Mouse (Mus musculus) gastrocnemius, adult 8-10 months (tissue): Measurements from ENCODE around the gene Slc10a4. TPM values are rescaled to one million over a fixed set of nuclear protein-coding genes. Genes with fewer than 3 reads are reported as not detected.
"Not testable (repeated sequence)": the region's sequence is repeated elsewhere in the genome, so short reads cannot be mapped to it uniquely, and the experiment has no call there.

Experiments used
- DNase-seq, 2 experiments: peaks; one replicate each; pipeline ENCODE4 v3.0.0; 2022; ENCODE audit warnings: low spot score in 2 of 2
- total RNA-seq, 4 experiments: library from RNA; stranded (reverse); gene quantifications; 2 replicates each; pipeline ENCODE4 v1.2.4; 2022

The Slc10a4 gene
- total RNA-seq, 4 experiments from 2014 or later: not detected

GRCm38 (mm10) chr5:73013611-73014287 lies 7.1 kb downstream of the Slc10a4 start:
- DNase-seq: not testable (repeated sequence)

GRCm38 (mm10) chr5:73014745-73015144 lies 8.1 kb downstream of the Slc10a4 start:
- no peak for DNase-seq

- DNase-seq: no peak
These were observed 17.1 kb downstream of the Slc10a4 start for GRCm38 (mm10) chr5:73023801-73024200.

GRCm38 (mm10) chr5:73028646-73029045 lies 22.0 kb downstream of the Slc10a4 start:
- no peak for DNase-seq

GRCm38 (mm10) chr5:73032481-73032880 lies 25.8 kb downstream of the Slc10a4 start:
- DNase-seq: no peak

GRCm38 (mm10) chr5:73044055-73044454 lies 37.4 kb downstream of the Slc10a4 start:
- DNase-seq: no peak

GRCm38 (mm10) chr5:73047651-73048245 lies 41.1 kb downstream of the Slc10a4 start:
- no peak for DNase-seq

- DNase-seq: no peak
These were observed 47.2 kb downstream of the Slc10a4 start for GRCm38 (mm10) chr5:73053933-73054332.

- DNase-seq: no peak
These were observed 49.8 kb downstream of the Slc10a4 start for GRCm38 (mm10) chr5:73056457-73056856.

- no peak for DNase-seq
These were observed 50.3 kb downstream of the Slc10a4 start for GRCm38 (mm10) chr5:73056937-73057336.

- no peak for DNase-seq
These were observed 54.9 kb downstream of the Slc10a4 start for GRCm38 (mm10) chr5:73061506-73062155.

Other genes starting within 250 kb of the Slc10a4 start
- 1 to 10 TPM; 1.1 to 2.6 (median 1.6) TPM for gene Tec, start 138.4 kb upstream of the Slc10a4 start, total RNA-seq
- gene Slain2, start 92.6 kb upstream of the Slc10a4 start, total RNA-seq: 100 to 1,000 TPM; 104 to 133 (median 117) TPM
- gene Gm10135, start 32.2 kb upstream of the Slc10a4 start, total RNA-seq: not detected
- 10 to 100 TPM; 17.8 to 22.5 (median 18.8) TPM for gene Fryl, start 249.7 kb downstream of the Slc10a4 start, total RNA-seq